Mouse (Mus musculus) liver, adult (tissue): ENCODE results near the gene Tigd3.

Experiments
- GATA4 ChIP-seq: IDR thresholded peaks from 2 replicates; pipeline ENCODE4 v1.6.1; 2014; ENCODE audit warnings: mild to moderate bottlenecking, low read length; ENCODE audit not compliant: insufficient replicate concordance

Tigd3 gene

DNA sequence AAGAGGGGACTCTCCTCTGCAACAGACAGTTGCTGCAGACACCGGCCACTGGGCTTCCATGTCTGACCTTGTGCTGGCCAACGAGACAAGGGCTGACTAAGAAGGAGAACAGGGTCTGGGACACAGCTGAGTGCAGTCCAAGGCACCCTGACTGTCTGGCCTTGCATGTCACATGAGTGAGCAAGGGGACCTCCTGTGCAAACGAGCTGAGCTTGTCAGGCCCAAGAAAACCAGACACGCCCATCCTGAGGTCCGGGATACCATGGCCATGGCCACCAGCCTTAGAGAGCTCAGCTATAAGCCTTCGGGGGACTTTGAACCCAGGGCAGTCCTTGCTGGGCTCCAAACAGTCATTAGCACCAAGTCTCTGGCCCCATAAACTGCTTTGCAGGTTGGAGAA, 25.9 kb downstream of the Tigd3 start:
- no peak for TF ChIP-seq GATA4

DNA sequence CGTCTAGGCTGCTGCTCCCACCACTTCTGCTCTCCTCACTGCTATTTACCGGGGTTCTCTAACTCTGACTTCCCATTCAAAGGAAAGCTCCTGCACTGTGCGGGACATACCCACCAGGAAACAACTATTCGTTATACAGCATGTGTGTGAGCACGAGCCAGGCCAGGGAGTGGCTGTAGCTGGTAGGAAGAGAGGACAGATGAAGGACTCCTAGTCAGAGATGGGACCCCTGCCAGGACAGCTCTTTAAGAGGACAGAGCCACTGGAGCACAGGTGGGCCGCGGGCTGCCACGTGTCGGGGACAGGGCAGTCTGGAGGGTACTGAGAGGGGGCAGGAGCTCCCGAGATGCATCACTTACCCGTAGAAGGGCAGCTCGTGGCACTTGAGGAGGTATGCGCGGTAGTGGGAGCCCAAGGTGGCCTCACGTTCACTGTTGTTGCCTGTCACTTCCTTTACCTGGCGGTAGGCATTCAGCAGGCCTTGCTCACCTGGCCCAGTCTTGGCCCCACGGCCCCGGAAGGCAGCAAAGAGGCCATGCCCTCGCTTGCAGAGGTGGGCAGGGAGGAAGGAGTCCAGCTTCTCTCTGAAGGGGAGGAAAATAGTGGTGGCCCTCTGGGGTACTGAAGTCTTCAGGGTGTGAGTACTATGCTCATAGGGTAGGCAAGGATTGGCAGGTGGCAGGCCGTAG, 29.1 kb downstream of the Tigd3 start:
- TF ChIP-seq GATA4 = no peak

DNA sequence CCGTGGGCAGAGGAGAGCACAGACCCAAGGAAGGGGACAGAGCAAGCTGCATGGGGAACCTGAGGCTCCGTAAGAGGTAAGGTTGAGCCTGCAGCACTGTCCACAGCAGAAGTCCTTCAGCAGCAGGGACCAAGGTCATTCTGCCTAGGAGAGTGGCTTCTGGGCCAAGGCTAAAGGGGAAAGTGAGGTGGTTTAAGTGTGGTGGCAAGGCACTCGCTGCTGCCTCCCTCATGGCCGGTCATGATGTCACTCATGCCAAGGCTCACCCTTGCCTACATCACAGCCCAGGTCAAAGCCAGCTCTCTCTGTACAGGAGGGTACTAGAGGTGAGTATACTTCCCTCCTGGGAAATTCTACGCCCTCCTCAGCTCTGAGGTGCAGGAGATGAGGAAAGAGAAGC, 30.2 kb downstream of the Tigd3 start:
- TF ChIP-seq GATA4 = no peak

DNA sequence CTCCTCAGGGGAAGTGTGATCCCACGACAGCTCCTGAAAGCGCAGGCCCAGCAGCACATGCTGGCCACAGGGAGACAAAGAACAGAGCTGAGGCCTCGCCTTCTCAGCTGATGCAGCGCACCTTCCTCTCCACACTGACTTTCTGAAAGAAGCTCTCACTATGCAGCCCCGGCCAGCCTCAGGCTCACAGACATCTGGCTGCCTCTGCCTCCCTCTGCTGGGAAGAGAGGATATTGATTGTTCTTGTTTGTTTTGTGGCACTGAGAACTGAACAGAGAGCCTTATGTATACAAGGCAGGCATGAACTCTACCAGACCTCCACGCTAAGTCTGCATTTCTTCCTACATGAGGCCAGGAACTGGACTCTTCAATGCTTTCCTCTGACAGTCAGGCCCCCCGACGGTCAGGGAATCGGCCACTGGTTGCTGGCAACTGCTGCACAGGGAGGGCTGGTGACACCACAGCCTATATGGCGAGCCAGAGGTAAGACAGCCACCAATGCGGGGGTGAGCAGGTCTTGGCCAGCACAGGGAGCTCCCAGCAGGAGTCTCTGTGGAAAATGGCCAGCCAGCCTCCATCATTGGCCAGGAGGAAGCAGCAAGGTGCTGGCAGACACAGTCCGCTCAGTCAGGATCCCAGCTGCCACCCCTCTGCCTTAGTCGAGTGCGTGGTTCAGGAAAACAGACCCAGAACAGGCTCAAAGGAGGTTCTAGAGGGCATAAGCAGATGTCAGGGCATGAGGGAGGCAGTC, 31.4 kb downstream of the Tigd3 start:
- TF ChIP-seq GATA4 = no peak

DNA sequence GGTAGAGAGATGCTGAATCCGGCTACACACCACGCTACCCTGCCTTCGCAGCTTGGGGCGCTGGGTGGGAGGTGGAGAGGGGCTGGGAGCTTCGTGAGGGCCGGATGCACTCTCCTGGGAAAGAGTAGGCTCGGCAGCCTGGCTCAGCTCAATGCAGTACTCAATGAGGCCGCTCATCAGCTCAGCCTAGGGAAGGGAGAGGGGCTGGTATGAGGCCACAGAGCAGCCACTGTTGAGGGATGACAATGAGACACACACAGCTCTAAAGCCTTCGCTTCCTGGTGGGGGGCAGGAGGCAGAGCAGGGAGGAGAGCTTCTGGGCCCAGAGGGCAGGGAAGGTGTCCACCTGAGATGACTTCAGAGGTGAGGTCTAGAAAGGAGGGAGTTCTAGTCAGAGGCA, 37.3 kb downstream of the Tigd3 start:
- no peak for TF ChIP-seq GATA4

DNA sequence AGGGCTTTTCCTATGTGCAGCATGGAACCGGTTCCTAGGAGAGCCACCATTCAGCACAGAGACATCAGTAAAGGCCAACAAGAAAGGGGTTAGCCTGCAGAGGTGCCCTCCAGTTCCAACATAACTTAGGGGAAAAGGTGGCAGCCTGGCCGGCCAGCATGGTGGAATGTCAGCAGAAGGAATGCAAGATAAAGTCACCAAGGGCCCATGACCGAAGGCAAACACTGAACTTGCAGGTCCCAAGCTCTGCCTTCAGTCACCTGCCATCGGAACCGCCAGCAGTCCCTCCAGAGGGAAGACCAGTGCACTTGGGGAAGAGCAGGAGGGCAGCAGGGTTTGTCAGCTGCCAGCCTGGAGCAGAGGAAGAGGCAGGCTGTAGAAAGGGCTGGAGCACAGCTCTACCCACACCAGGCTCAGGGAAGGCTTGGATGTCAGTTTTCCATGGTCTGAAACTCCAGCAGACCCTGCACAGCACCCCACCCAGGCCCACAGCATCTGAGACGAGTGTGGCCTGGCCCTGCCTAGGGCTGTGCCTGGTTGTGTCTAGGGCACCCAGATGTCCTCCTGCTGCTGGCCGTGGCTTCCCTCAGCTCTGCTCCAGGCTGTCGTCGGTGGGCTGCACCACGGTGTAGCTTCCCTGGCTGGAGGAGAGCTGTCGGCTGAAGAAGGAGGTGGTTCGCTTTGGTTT, 41.8 kb downstream of the Tigd3 start:
- no peak for TF ChIP-seq GATA4

DNA sequence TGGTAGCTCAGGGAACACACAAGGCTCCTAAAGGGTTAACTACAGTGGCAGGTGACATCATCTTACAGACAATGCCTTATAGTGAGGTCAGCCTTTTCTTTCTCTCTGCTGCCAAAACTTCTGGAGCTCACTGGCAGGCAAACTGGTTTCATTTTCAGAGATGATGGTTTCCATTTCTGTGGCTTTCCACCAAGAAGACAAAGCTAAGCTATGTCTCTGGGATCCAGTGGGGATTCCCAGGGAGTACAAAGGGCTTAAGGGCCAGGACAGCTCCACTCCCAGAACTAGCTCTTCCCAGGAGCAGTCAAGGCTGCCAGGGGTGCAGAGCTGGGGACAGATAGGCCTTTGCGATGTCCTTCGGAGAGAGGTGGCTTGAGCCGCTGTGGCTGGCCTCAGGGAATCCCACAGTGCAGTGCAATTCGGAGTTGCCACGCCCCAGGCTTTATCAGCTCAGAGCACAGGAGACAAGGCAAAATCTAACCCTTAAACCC, 42.4 kb downstream of the Tigd3 start:
- TF ChIP-seq GATA4 = no peak

DNA sequence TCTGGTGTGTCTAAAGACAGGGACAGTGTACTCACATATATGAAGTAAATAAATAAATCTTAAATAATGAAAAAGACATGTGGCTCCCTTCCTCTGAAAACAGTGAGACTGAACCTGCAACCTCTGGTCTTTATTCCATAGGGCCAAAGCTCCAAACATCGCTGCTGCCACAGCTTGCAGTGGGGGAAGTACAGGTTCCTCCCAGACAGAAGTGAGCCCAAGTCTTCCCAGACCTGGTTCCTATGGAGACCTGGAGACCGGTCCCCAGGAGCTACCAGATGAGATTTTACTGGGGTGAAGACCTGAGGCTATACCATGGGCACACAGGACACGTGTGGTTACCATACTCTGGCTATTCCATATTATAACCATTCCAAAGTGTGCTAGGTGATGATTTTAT, 43.1 kb downstream of the Tigd3 start:
- no peak for TF ChIP-seq GATA4

DNA sequence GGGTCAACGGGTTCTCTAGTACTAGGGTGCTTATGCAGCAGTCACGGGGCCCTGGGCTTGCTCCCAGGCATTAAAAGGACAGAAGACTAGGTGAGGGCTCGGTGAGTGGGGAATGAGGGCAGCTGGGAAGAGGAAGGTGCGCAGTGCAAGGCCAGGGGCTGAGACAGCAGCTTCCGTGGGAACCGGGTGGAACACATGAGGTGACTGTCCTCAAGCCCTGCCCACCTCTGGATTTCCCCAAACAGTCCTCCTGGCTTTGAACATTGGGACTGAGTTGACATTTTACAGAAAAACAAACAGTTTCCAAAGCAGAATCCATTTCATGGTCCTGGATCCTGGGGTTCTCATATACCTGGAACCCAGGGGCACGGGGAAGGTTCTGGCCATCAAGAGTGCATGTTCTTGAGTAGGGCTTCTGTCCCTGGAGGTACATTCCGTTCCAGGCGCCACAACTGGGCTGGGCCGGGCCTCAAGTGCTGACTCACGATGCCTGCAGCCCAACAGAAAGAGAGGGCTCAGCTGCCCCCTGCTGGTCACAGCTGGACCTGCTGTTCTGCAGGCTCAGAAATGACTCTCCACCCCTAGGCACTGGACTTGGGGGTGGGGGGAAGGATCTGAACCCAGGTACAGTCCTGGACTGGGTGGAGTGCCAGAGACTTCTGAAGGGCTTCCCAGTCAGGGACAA, 44.0 kb downstream of the Tigd3 start:
- TF ChIP-seq GATA4 = no peak; the same call in 1 of the 2 replicates

DNA sequence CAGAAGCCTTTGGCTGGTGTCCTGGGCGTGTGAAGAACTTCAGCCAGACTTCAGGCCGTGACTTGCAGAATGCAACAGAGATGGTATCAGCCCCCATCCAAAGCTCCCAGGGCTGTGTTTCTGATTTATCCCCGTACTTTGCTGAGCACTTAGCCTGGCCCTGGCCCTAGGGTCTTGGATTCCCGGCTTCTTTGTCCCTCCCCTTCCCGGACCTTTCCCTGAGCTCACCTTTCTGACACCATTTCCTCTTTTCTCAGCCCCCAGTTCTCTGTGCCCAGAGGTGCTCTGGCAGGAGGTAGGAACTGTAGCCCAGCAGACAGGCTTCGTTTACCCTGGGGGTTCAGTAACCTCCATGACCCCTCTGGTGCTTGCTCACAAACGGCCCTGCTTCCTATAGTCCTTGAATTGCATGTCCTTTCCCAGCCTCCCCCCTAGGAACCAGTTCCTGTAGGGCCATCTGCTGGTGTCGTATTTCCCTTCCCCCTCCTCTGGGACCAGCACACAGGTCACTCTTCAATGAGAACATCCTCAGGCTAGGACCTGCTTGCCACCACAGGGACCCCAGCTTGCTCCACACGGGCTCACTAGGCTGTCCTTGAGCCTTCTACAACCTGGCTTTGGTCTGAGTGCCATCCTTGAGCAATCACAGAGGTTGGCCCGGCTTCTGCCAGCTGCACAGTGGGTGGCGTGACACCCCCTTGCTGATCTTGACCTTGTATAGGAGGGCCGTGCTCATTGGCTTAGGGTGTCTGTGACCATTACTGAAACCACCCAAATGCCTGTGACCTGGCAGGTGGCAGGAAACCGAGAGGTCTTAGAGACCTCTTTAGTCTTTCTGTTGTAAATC, 44.9 kb downstream of the Tigd3 start:
- TF ChIP-seq GATA4 = no peak

DNA sequence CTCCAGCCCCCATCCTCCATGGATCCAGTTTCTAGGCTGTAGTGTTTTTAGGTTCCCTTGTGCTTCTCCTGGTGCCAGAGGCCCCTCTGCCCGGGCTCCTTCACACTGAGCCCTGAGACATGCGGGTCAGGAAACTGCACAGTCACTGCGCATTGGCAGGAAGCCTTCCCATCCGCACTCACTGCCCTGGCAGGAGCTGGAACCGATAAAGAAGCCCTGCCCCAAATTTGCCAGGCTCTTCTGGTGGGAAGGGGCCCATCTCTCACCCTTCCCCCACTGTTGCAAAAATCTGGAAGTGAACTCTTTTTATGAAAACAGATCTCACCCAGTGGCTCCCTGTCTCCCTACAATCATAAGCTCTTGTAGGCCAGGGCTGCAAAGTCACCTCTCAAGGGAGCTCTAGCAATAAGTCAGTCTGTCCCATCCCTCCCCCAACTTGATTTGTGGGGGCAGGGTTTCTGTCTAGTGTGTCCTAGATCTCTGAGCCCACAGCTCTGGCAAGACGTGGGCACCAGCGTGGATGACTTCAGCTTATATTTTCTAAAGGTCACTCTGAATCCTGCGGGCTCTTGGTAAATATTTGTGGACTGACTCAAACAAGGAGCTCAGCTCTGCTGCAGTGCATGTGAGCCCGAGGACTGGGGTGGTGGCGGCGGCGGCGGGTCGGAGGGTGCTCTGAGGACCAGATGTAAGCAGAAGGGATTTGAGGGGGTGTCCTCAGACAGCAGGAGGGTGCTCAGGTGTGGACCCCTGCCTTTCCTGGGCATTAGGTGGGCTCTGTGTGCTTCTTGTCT, 45.7 kb downstream of the Tigd3 start:
- no peak for TF ChIP-seq GATA4

DNA sequence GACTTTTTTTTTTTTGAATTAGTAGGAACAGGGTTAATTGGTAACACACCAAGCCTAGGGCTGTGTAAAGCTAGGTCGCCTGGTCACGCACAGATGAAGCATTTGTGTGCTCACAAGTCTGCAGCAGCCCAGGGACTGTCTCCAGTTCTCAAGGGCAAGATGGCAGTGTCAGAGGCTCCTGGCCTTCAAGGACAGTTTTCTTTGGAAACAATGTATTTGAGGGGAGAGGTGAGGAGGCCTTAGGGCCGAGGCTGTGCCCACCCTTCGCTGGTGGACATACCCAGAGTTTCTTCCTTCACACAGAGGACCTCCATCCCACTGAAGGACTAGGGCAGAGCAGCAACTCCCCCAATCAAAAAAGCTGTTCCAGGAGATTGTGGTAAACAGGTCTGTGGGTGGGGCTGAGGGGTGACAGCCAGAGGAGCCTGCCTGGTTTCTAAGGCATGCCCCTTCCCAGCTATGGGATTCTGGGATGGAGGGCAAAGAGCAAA, 46.6 kb downstream of the Tigd3 start:
- TF ChIP-seq GATA4 = no peak

DNA sequence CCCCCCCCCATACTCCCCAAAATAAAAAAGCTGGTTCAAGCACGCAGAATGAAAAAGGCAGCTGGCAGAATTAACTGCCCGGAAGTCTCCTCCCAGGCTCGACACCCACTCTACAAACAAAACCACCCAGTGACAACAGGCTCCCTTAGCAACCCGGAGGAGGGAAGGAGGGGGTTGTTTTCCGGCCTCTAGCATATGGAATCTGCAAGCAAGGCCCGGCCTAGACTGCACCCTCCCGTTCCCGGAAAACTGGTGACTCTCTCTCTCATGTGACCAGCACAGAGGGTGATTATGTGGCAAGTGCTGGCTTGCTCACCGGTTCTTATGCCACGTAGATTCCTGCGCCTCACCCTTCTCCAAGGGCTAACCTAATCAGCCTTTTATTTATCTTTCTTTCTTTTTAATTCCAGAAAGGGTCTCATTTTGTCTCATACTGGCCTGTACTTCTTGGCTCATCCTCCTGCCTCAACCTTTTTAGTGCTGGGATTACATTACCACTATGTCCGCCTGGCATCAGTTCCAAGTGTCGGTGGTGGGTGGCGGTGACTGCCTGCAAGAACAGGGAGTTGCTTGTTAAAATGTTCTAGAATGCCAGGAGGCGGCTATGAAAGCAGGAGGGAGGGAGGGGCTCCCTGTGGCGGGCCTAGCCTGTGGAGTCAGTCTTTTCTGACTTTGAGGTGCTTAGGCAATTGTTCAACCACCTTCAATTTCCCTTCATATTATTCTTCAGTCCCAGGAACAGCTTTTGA, 47.2 kb downstream of the Tigd3 start:
- peak; percentile 32; the same call in 1 of the 2 replicates for TF ChIP-seq GATA4

DNA sequence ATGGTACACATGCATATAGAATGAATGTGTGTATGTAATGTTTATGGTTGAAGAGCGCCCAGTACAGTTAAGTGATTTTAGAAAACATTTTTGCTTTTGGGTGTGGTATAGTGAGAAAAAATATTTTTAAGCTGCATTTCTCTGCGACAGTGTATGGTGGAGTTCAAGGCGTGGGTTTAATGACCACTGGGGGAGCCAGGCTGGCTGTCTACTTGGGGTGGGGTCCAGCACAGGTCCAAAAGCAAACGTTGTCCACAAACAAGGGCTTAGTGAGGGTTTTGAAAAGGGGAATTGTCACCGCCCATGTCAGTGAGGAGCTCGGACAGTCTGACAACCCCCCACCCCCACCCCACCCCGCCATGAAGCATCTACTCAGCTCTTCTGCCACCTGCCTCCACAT, 47.8 kb downstream of the Tigd3 start:
- no peak for TF ChIP-seq GATA4
